Mouse (Mus musculus): ENCODE results near the gene Lrrc42. TPM values are rescaled to one million over a fixed set of nuclear protein-coding genes. Genes with fewer than 3 reads are reported as not detected.

The Lrrc42 gene
- polyA plus RNA-seq, 1 experiment from 2014 or later = 90.5 TPM

GRCm38 (mm10) chr4:107260001-107260400 lies 6.7 kb upstream of the Lrrc42 start:
- no peaks in the 10 kb centered on the region for H3K9me3 ChIP-seq (ENCODE audit: control insufficient read depth, low read length)
- H3K4me3 ChIP-seq (ENCODE audit: low read depth, low read length) = no peak overlapping the region
- no peak for DNase-seq (ENCODE audit: low spot score)
- H3K4me1 ChIP-seq (replicated peaks; ENCODE audit: control insufficient read depth, insufficient read depth, low read length) = no peaks in the 10 kb centered on the region
- no peak overlapping the region for H3K4me2 ChIP-seq (ENCODE audit: low read depth, low read length, severe bottlenecking)
- 84% methylated on average over 4 of the region's 4 CpGs for WGBS
- H3K9ac ChIP-seq (ENCODE audit: low read length) = no peak overlapping the region
- no peaks in the 10 kb centered on the region for H3K36me3 ChIP-seq (ENCODE audit: control insufficient read depth, insufficient read depth, low read length)
- no peak overlapping the region for H3K27ac ChIP-seq (ENCODE audit: low read depth, low read length)
- ATAC-seq (replicated peaks; ENCODE audit: low FRiP score) = no peak
- no peaks in the 10 kb centered on the region for H3K27me3 ChIP-seq (ENCODE audit: control insufficient read depth, insufficient read depth, low read length)

- peak overlapping the region; percentile 78 for H3K9ac ChIP-seq (ENCODE audit: low read length)
- ATAC-seq (replicated peaks; ENCODE audit: low FRiP score) = no peak
These were observed 1.1 kb upstream of the Lrrc42 start for GRCm38 (mm10) chr4:107254414-107254813.

GRCm38 (mm10) chr4:107252522-107252921 lies 810 bp downstream of the Lrrc42 start:
- H3K27me3 ChIP-seq (ENCODE audit: control insufficient read depth, insufficient read depth, low read length) = no peaks in the 10 kb centered on the region
- no peaks in the 10 kb centered on the region for H3K36me3 ChIP-seq (ENCODE audit: control insufficient read depth, insufficient read depth, low read length)
- no peak for ATAC-seq (replicated peaks; ENCODE audit: low FRiP score)
- peak overlapping the region; percentile 81 for H3K4me3 ChIP-seq (ENCODE audit: low read depth, low read length)
- no peak overlapping the region for H3K27ac ChIP-seq (ENCODE audit: low read depth, low read length)
- no peaks in the 10 kb centered on the region for H3K9me3 ChIP-seq (ENCODE audit: control insufficient read depth, low read length)
- 0 out of 2 replicates have a peak, but pooled peaks cover 3% of the 10 kb centered on the region for H3K4me1 ChIP-seq (replicated peaks; ENCODE audit: control insufficient read depth, insufficient read depth, low read length)
- 0% methylated on average over 11 of the region's 11 CpGs for WGBS
- peak; percentile 51 for DNase-seq (ENCODE audit: low spot score)
- H3K9ac ChIP-seq (ENCODE audit: low read length) = peak overlapping the region; percentile 78
- H3K4me2 ChIP-seq (ENCODE audit: low read depth, low read length, severe bottlenecking) = peak overlapping the region; percentile 74

More at GRCm38 (mm10) chr4:107254414-107254813, 1.1 kb upstream of the Lrrc42 start:
- WGBS = 13% methylated on average over 3 of the region's 3 CpGs
- H3K4me1 ChIP-seq (replicated peaks; ENCODE audit: control insufficient read depth, insufficient read depth, low read length) = 0 out of 2 replicates have a peak, but pooled peaks cover under 1% of the 10 kb centered on the region
- no peak overlapping the region for H3K27ac ChIP-seq (ENCODE audit: low read depth, low read length)
- H3K9me3 ChIP-seq (ENCODE audit: control insufficient read depth, low read length) = no peaks in the 10 kb centered on the region
- no peaks in the 10 kb centered on the region for H3K27me3 ChIP-seq (ENCODE audit: control insufficient read depth, insufficient read depth, low read length)
- H3K4me2 ChIP-seq (ENCODE audit: low read depth, low read length, severe bottlenecking) = peak overlapping the region; percentile 50
- DNase-seq (ENCODE audit: low spot score) = no peak
- peak overlapping the region; percentile 81 for H3K4me3 ChIP-seq (ENCODE audit: low read depth, low read length)
- H3K36me3 ChIP-seq (ENCODE audit: control insufficient read depth, insufficient read depth, low read length) = no peaks in the 10 kb centered on the region

- no peak overlapping the region for H3K4me2 ChIP-seq (ENCODE audit: low read depth, low read length, severe bottlenecking)
- WGBS = 31% methylated on average over 4 of the region's 4 CpGs
- no peaks in the 10 kb centered on the region for H3K36me3 ChIP-seq (ENCODE audit: control insufficient read depth, insufficient read depth, low read length)
- no peak overlapping the region for H3K4me3 ChIP-seq (ENCODE audit: low read depth, low read length)
- no peaks in the 10 kb centered on the region for H3K9me3 ChIP-seq (ENCODE audit: control insufficient read depth, low read length)
- H3K4me1 ChIP-seq (replicated peaks; ENCODE audit: control insufficient read depth, insufficient read depth, low read length) = 0 out of 2 replicates have a peak, but pooled peaks cover 3% of the 10 kb centered on the region
- DNase-seq (ENCODE audit: low spot score) (no peak), ATAC-seq (replicated peaks; ENCODE audit: low FRiP score) (no peak)
- H3K27ac ChIP-seq (ENCODE audit: low read depth, low read length) = no peak overlapping the region
- no peak overlapping the region for H3K9ac ChIP-seq (ENCODE audit: low read length)
- H3K27me3 ChIP-seq (ENCODE audit: control insufficient read depth, insufficient read depth, low read length) = no peaks in the 10 kb centered on the region
These were observed 2.8 kb downstream of the Lrrc42 start for GRCm38 (mm10) chr4:107250494-107250893.

GRCm38 (mm10) chr4:107249471-107249870 lies 3.9 kb downstream of the Lrrc42 start:
- Histone ChIP-seq H3K9me3 (ENCODE audit: control insufficient read depth, low read length) (no peaks in the 10 kb centered on the region), H3K36me3 (ENCODE audit: control insufficient read depth, insufficient read depth, low read length) (no peaks in the 10 kb centered on the region), H3K4me3 (ENCODE audit: low read depth, low read length) (no peak overlapping the region), H3K27ac (ENCODE audit: low read depth, low read length) (0 out of 2 replicates have a peak overlapping the region, but pooled peaks have one; percentile 7), H3K4me1 (replicated peaks; ENCODE audit: control insufficient read depth, insufficient read depth, low read length) (0 out of 2 replicates have a peak, but pooled peaks cover 3% of the 10 kb centered on the region), H3K9ac (ENCODE audit: low read length) (no peak overlapping the region), H3K27me3 (ENCODE audit: control insufficient read depth, insufficient read depth, low read length) (no peaks in the 10 kb centered on the region), H3K4me2 (ENCODE audit: low read depth, low read length, severe bottlenecking) (no peak overlapping the region)
- no peak for DNase-seq (ENCODE audit: low spot score)
- ATAC-seq (replicated peaks; ENCODE audit: low FRiP score) = no peak
- 75% methylated on average over 2 of the region's 2 CpGs for WGBS

GRCm38 (mm10) chr4:107248061-107248460 lies 5.3 kb downstream of the Lrrc42 start:
- ATAC-seq (replicated peaks; ENCODE audit: low FRiP score) (no peak), DNase-seq (ENCODE audit: low spot score) (no peak)
- Histone ChIP-seq H3K27me3 (ENCODE audit: control insufficient read depth, insufficient read depth, low read length) (no peaks in the 10 kb centered on the region), H3K4me1 (replicated peaks; ENCODE audit: control insufficient read depth, insufficient read depth, low read length) (0 out of 2 replicates have a peak, but pooled peaks cover 3% of the 10 kb centered on the region), H3K36me3 (ENCODE audit: control insufficient read depth, insufficient read depth, low read length) (no peaks in the 10 kb centered on the region), H3K27ac (ENCODE audit: low read depth, low read length) (no peak overlapping the region), H3K4me3 (ENCODE audit: low read depth, low read length) (no peak overlapping the region), H3K9ac (ENCODE audit: low read length) (no peak overlapping the region), H3K9me3 (ENCODE audit: control insufficient read depth, low read length) (no peaks in the 10 kb centered on the region), H3K4me2 (ENCODE audit: low read depth, low read length, severe bottlenecking) (no peak overlapping the region)
- 92% methylated on average over 3 of the region's 3 CpGs for WGBS

GRCm38 (mm10) chr4:107247110-107247509 lies 6.2 kb downstream of the Lrrc42 start:
- Histone ChIP-seq H3K9me3 (ENCODE audit: control insufficient read depth, low read length) (no peaks in the 10 kb centered on the region), H3K36me3 (ENCODE audit: control insufficient read depth, insufficient read depth, low read length) (no peaks in the 10 kb centered on the region), H3K4me1 (replicated peaks; ENCODE audit: control insufficient read depth, insufficient read depth, low read length) (0 out of 2 replicates have a peak, but pooled peaks cover 3% of the 10 kb centered on the region), H3K27me3 (ENCODE audit: control insufficient read depth, insufficient read depth, low read length) (no peaks in the 10 kb centered on the region), H3K4me2 (ENCODE audit: low read depth, low read length, severe bottlenecking) (no peak overlapping the region), H3K4me3 (ENCODE audit: low read depth, low read length) (no peak overlapping the region), H3K9ac (ENCODE audit: low read length) (no peak overlapping the region), H3K27ac (ENCODE audit: low read depth, low read length) (no peak overlapping the region)
- DNase-seq (ENCODE audit: low spot score) (no peak), ATAC-seq (replicated peaks; ENCODE audit: low FRiP score) (no peak)
- WGBS = 82% methylated on average over 9 of the region's 9 CpGs

GRCm38 (mm10) chr4:107246040-107246439 lies 7.3 kb downstream of the Lrrc42 start:
- Histone ChIP-seq H3K4me1 (replicated peaks; ENCODE audit: control insufficient read depth, insufficient read depth, low read length) (0 out of 2 replicates have a peak, but pooled peaks cover 3% of the 10 kb centered on the region), H3K4me2 (ENCODE audit: low read depth, low read length, severe bottlenecking) (no peak overlapping the region), H3K27me3 (ENCODE audit: control insufficient read depth, insufficient read depth, low read length) (no peaks in the 10 kb centered on the region), H3K36me3 (ENCODE audit: control insufficient read depth, insufficient read depth, low read length) (no peaks in the 10 kb centered on the region; the same call in 1 of the 2 replicates), H3K4me3 (ENCODE audit: low read depth, low read length) (no peak overlapping the region), H3K27ac (ENCODE audit: low read depth, low read length) (no peak overlapping the region), H3K9ac (ENCODE audit: low read length) (no peak overlapping the region), H3K9me3 (ENCODE audit: control insufficient read depth, low read length) (no peaks in the 10 kb centered on the region)
- WGBS = 91% methylated on average over 1 of the region's 1 CpGs
- ATAC-seq (replicated peaks; ENCODE audit: low FRiP score) = no peak
- DNase-seq (ENCODE audit: low spot score) = no peak

- no peak overlapping the region for H3K4me3 ChIP-seq (ENCODE audit: low read depth, low read length)
- no peaks in the 10 kb centered on the region for H3K27me3 ChIP-seq (ENCODE audit: control insufficient read depth, insufficient read depth, low read length)
- no peaks in the 10 kb centered on the region for H3K9me3 ChIP-seq (ENCODE audit: control insufficient read depth, low read length)
- no peak overlapping the region for H3K9ac ChIP-seq (ENCODE audit: low read length)
- no peak for ATAC-seq (replicated peaks; ENCODE audit: low FRiP score)
- H3K4me2 ChIP-seq (ENCODE audit: low read depth, low read length, severe bottlenecking) = no peak overlapping the region
- H3K36me3 ChIP-seq (ENCODE audit: control insufficient read depth, insufficient read depth, low read length) = peaks cover 3% of the 10 kb centered on the region; the same call in 1 of the 2 replicates
- H3K27ac ChIP-seq (ENCODE audit: low read depth, low read length) = no peak overlapping the region
- 81% methylated on average over 2 of the region's 2 CpGs for WGBS
- 0 out of 2 replicates have a peak, but pooled peaks cover 3% of the 10 kb centered on the region for H3K4me1 ChIP-seq (replicated peaks; ENCODE audit: control insufficient read depth, insufficient read depth, low read length)
- DNase-seq (ENCODE audit: low spot score) = no peak
These were observed 8.0 kb downstream of the Lrrc42 start for GRCm38 (mm10) chr4:107245368-107245767.

Measured in forebrain, embryonic 11.5 days (tissue).